8 mouse cellular contexts compared by ENCODE assay signal in the genomic region with DNA sequence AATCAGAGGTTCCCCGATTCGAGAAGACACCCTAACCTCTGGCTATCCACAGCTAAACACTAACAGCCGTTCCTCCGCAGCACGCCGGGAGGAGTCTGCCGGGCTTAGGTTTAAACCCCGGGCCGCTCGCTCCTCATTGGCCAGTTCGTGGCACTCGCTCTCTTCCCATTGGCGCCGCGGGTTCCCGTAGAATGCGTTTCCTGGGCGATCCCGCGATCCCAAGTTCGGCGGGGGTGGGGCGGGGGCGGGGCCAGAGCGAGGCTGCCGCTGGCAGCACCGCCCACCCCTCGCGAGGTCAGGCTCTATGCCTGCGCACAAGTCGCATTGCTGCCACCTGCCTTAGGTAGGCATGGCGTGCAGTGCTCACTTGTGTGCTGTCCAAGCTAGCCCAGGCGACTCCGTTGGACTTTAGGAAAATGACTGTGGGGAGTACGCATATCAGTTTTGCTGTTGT. TPM values are rescaled to one million over a fixed set of nuclear protein-coding genes. Genes with fewer than 3 reads are reported as not detected.
DNase-seq lines count a peak whose midpoint lies in the region; ATAC-seq lines count a peak whose summit lies in the region.

A gene (minus strand): TSS at position 157 of the 454 bp plus-strand sequence.

- no peaks in the 10 kb centered on the region for H3K27me3 ChIP-seq in hindbrain, embryonic 11.5 days (ENCODE audit: control insufficient read depth, insufficient read depth, low read length)

- DNase-seq in MEL-GATA-1-ER (ENCODE audit: extremely low read depth, low read depth) = peak; percentile 88
- peak; percentile 80 for DNase-seq in cerebellum, adult 8-10 months
- peak; percentile 95 for DNase-seq in hindbrain, embryonic 11.5 days (ENCODE audit: low spot score)
- peak; percentile 89 to 93 for DNase-seq in layer of hippocampus, postnatal 10 days (ENCODE audit: low spot score in 2 of 2)
- DNase-seq in lung, postnatal 10 days = peak; percentile 95
- peak; percentile 91 for DNase-seq in ovary, postnatal 36 days (ENCODE audit: low spot score)
- DNase-seq in thymus, postnatal 25 days = peak; percentile 91

- H3K4me3 ChIP-seq in hindbrain, embryonic 11.5 days (ENCODE audit: low read depth, low read length) = peak within 1 kb of the TSS; percentile 89

- H3K36me3 ChIP-seq in hindbrain, embryonic 11.5 days (ENCODE audit: control insufficient read depth, insufficient read depth, low read length) = peaks cover 2% of the 10 kb centered on the region; the same call in 1 of the 2 replicates

- H3K4me2 ChIP-seq in hindbrain, embryonic 11.5 days (replicated peaks; ENCODE audit: low read depth, low read length) = peak within 1 kb of the TSS; percentile 81

- under 1% methylated on average over 25 of the region's 35 CpGs for WGBS in hindbrain, embryonic 11.5 days

- H3K9ac ChIP-seq in hindbrain, embryonic 11.5 days (ENCODE audit: low read depth, low read length) = peak within 1 kb of the TSS; percentile 84

- H3K4me1 ChIP-seq in hindbrain, embryonic 11.5 days (replicated peaks; ENCODE audit: control insufficient read depth, insufficient read depth, low read length) = peaks cover 3% of the 10 kb centered on the region; the same call in 1 of the 2 replicates

- H3K27ac ChIP-seq in hindbrain, embryonic 11.5 days (ENCODE audit: low read depth, low read length) = no peak within 1 kb of the TSS

- H3K9me3 ChIP-seq in hindbrain, embryonic 11.5 days (ENCODE audit: control insufficient read depth, low read length) = no peaks in the 10 kb centered on the region

- ATAC-seq in frontal cortex, adult (ENCODE audit: low TSS enrichment) = peak; percentile 100
- ATAC-seq in hindbrain, embryonic 11.5 days (ENCODE audit: low FRiP score) = peak; percentile 99

RNA-seq across cellular contexts. Expression of the gene that starts here (rescaled TPM):
- polyA plus RNA-seq in hindbrain, embryonic 11.5 days (2014; fragmentation: Nextera tagmentation; extraction: Ambion mirVana) = 322 and 345 TPM in 2 replicates
- 1 to 10 TPM; 5.2 to 7.0 TPM for total RNA-seq in layer of hippocampus, postnatal 10 days (2021)
